Mouse (Mus musculus) forebrain, postnatal 0 days (tissue): ENCODE measurements around the gene Vps26a. TPM values are rescaled to one million over a fixed set of nuclear protein-coding genes. Genes with fewer than 3 reads are reported as not detected.

ENCODE experiments used
- ATAC-seq: fragments of 200-750 bp; cut with Nextera tagmentation; 2 replicates; pipeline ENCODE4 v1.8.0; 2017; ENCODE audit warnings: mild to moderate bottlenecking, moderate library complexity
- DNase-seq: peaks from one replicate; pipeline ENCODE4 v3.0.0-alpha.2; 2015
- H3K27ac ChIP-seq: fragments of 300-500 bp; sonication (generic); 2 replicates; pipeline ENCODE4 v1.5.1; 2014; ENCODE audit warnings: low read depth, mild to moderate bottlenecking, antibody characterized with exemption, low read length, moderate library complexity, mixed read lengths
- H3K27me3 ChIP-seq: fragments of 300-500 bp; sonication (generic); 2 replicates; pipeline ENCODE4 v1.6.1; 2014; ENCODE audit warnings: mild to moderate bottlenecking, low read length, mixed read lengths; ENCODE audit not compliant: insufficient read depth
- H3K36me3 ChIP-seq: fragments of 300-500 bp; sonication (generic); 2 replicates; pipeline ENCODE4 v1.6.1; 2014; ENCODE audit warnings: mild to moderate bottlenecking, moderate library complexity; ENCODE audit not compliant: insufficient read depth
- H3K4me1 ChIP-seq: fragments of 300-500 bp; sonication (generic); 2 replicates; pipeline ENCODE4 v1.6.1; 2014; ENCODE audit warnings: antibody characterized with exemption; ENCODE audit not compliant: insufficient read depth
- H3K4me2 ChIP-seq: fragments of 300-500 bp; sonication (generic); 2 replicates; pipeline ENCODE4 v1.6.1; 2014; ENCODE audit warnings: low read depth, mild to moderate bottlenecking, moderate library complexity
- H3K4me3 ChIP-seq: fragments of 300-500 bp; sonication (generic); 2 replicates; pipeline ENCODE4 v1.5.1; 2014; ENCODE audit warnings: low read depth, low read length, mixed read lengths
- H3K9ac ChIP-seq: fragments of 300-500 bp; sonication (generic); 2 replicates; pipeline ENCODE4 v1.6.1; 2014; ENCODE audit warnings: mild to moderate bottlenecking
- H3K9me3 ChIP-seq: fragments of 300-500 bp; sonication (generic); 2 replicates; pipeline ENCODE4 v1.6.1; 2016; ENCODE audit warnings: low read length
- CTCF ChIP-seq: sonication (generic); IDR thresholded peaks from 2 replicates; pipeline ENCODE4 v1.5.1; 2016; ENCODE audit warnings: antibody characterized with exemption, control low read depth, low read depth
- WGBS: fragments of 180-500 bp; shearing (Covaris S2); extraction: QIAGEN DNeasy Blood & Tissue Kit; methylation state at CpG from one replicate; pipeline ENCODE4 v1.1.7; 2014; 5-methylcytosine and 5-hydroxymethylcytosine counted together
- polyA plus RNA-seq: library from polyadenylated mRNA; unstranded; fragments of >200 nt; fragmentation: Nextera tagmentation; extraction: Ambion mirVana; gene quantifications from 2 replicates; pipeline ENCODE4 v1.2.1, GENCODE M21; 2015
- total RNA-seq: library from RNA; depleted of rRNA; stranded (reverse); fragments of >200 nt; gene quantifications from 2 replicates; pipeline ENCODE4 v1.2.3, GENCODE M21; 2014; rRNA removed

Vps26a gene
- total and polyA plus RNA-seq, 2 experiments from 2014 or later: 45.7 to 52.1 TPM

- Histone ChIP-seq H3K9ac (no peak overlapping the region), H3K4me2 (no peak overlapping the region)
Measured at GRCm38 (mm10) chr10:62419422-62419821, 67.2 kb downstream of the Vps26a start.

GRCm38 (mm10) chr10:62418831-62419356 is 67.7 kb downstream of the Vps26a start:
- no peak for TF ChIP-seq CTCF
- Histone ChIP-seq H3K27me3 (no peaks in the 10 kb centered on the region), H3K4me3 (no peak overlapping the region), H3K27ac (no peak overlapping the region), H3K4me2 (no peak overlapping the region), H3K36me3 (no peaks in the 10 kb centered on the region), H3K4me1 (no peaks in the 10 kb centered on the region), H3K9ac (no peak overlapping the region), H3K9me3 (no peaks in the 10 kb centered on the region)
- ATAC-seq (no peak), DNase-seq (no peak)
- 54% methylated on average over 7 of the region's 7 CpGs for WGBS

More at GRCm38 (mm10) chr10:62419422-62419821, 67.2 kb downstream of the Vps26a start:
- Histone ChIP-seq H3K27ac (no peak overlapping the region), H3K36me3 (no peaks in the 10 kb centered on the region), H3K4me1 (no peaks in the 10 kb centered on the region), H3K27me3 (no peaks in the 10 kb centered on the region), H3K4me3 (no peak overlapping the region), H3K9me3 (no peaks in the 10 kb centered on the region)
- no peak for ATAC-seq
- no peak for DNase-seq
- TF ChIP-seq CTCF: no peak
- 85% methylated on average over 5 of the region's 5 CpGs for WGBS

- H3K4me3 ChIP-seq: no peak overlapping the region
- no peaks in the 10 kb centered on the region; the same call in 1 of the 2 replicates for H3K27me3 ChIP-seq
- H3K36me3 ChIP-seq: no peaks in the 10 kb centered on the region
- H3K9ac ChIP-seq: no peak overlapping the region
- 52% methylated on average over 4 of the region's 4 CpGs for WGBS
- H3K27ac ChIP-seq: no peak overlapping the region
- no peak for TF ChIP-seq CTCF
- no peak for DNase-seq
- ATAC-seq: no peak
- H3K9me3 ChIP-seq: no peaks in the 10 kb centered on the region
- H3K4me1 ChIP-seq: no peaks in the 10 kb centered on the region
- H3K4me2 ChIP-seq: no peak overlapping the region
Measured at GRCm38 (mm10) chr10:62413606-62413982, 73.0 kb downstream of the Vps26a start.

GRCm38 (mm10) chr10:62412906-62413605 is 73.5 kb downstream of the Vps26a start:
- H3K27ac ChIP-seq: no peak overlapping the region

DNA sequence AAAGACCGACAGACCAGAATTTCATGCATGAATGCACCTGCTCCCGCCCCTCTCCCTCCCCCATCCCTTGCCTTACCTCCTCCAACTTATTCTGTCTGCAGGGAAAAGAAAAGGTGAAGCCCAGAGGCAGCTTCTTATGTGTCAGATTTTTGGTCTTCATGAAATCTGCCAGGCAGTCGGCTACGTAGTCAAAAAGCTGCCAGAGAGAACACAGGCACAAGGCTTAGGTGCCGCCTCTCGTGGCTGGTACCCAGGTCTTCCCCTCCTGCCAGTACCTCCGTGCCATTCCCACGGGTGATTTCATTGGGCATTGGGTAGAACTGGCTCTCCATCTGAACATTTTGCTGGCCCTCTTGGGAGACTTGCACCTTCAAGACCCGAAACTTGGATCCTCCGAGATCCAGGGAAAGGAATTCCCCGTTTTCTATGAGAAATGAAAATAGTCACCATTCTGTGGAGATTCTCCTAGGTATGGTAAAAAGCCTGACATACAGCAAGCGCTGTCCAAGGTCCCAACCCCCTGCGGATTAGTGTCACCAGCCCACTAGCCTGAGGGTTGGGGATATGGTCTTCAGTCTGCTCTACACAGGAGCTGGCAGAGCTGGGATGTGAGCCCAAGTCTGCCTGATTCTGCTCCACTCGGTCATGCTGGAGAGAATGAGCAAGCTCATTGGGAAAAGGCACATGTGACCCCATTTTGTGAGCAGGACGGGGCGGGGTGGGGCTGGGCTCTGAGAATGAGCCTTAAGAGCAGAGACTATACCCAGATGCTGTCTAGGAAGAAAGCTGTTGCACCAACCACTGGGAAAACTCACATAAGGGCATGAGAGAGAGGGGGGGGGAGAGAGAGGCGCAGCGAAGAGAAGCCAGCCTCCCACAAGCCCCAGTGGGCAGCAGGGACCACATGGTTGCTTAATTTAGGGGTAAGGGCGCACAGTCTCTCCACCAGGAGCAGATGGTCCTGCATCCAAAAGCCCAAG is 74.9 kb downstream of the Vps26a start:
- H3K9ac ChIP-seq: no peak overlapping the region
- no peak for DNase-seq

More at GRCm38 (mm10) chr10:62412906-62413605, 73.5 kb downstream of the Vps26a start:
- no peaks in the 10 kb centered on the region for H3K9me3 ChIP-seq
- 36% methylated on average over 8 of the region's 8 CpGs for WGBS
- no peaks in the 10 kb centered on the region for H3K4me1 ChIP-seq
- no peak overlapping the region for H3K9ac ChIP-seq
- no peak overlapping the region for H3K4me3 ChIP-seq
- ATAC-seq: no peak
- H3K4me2 ChIP-seq: no peak overlapping the region
- no peaks in the 10 kb centered on the region for H3K36me3 ChIP-seq
- H3K27me3 ChIP-seq: no peaks in the 10 kb centered on the region; the same call in 1 of the 2 replicates
- no peak for DNase-seq
- no peak for TF ChIP-seq CTCF

GRCm38 (mm10) chr10:62410943-62411342 is 75.7 kb downstream of the Vps26a start:
- Histone ChIP-seq H3K4me1 (no peaks in the 10 kb centered on the region), H3K4me3 (no peak overlapping the region), H3K9me3 (no peaks in the 10 kb centered on the region), H3K27ac (no peak overlapping the region), H3K27me3 (no peaks in the 10 kb centered on the region; the same call in 1 of the 2 replicates), H3K9ac (no peak overlapping the region), H3K36me3 (no peaks in the 10 kb centered on the region), H3K4me2 (no peak overlapping the region)
- DNase-seq (peak; percentile 76), ATAC-seq (peak; percentile 78)
- 11% methylated on average over 5 of the region's 5 CpGs for WGBS
- TF ChIP-seq CTCF: peak; percentile 84

More for the DNA sequence above, 74.9 kb downstream of the Vps26a start:
- no peak overlapping the region for H3K27ac ChIP-seq
- WGBS: 67% methylated on average over 19 of the region's 19 CpGs
- ATAC-seq: no peak
- H3K9me3 ChIP-seq: no peaks in the 10 kb centered on the region
- H3K4me3 ChIP-seq: no peak overlapping the region
- TF ChIP-seq CTCF: no peak
- no peaks in the 10 kb centered on the region for H3K4me1 ChIP-seq
- no peaks in the 10 kb centered on the region; the same call in 1 of the 2 replicates for H3K27me3 ChIP-seq
- H3K36me3 ChIP-seq: no peaks in the 10 kb centered on the region
- H3K4me2 ChIP-seq: no peak overlapping the region

Other genes with a start within 250 kb of the Vps26a start
- gene Tacr2, start 234.4 kb downstream of the Vps26a start, total RNA-seq: not detected in 2 replicates
- not detected in 2 replicates for gene Tacr2, start 234.4 kb downstream of the Vps26a start, polyA plus RNA-seq
- gene Hk1, start 106.9 kb downstream of the Vps26a start, total RNA-seq: 86.2 and 90.1 TPM in 2 replicates
- gene Hk1, start 106.9 kb downstream of the Vps26a start, polyA plus RNA-seq: 109 and 140 TPM in 2 replicates
- 0.23 and 0.57 TPM in 2 replicates for gene Hkdc1, start 64.3 kb downstream of the Vps26a start, total RNA-seq
- 0.31 and 0.33 TPM in 2 replicates for gene Hkdc1, start 64.3 kb downstream of the Vps26a start, polyA plus RNA-seq
- 2.0 and 2.2 TPM in 2 replicates for gene 4930507D05Rik, start 37.3 kb downstream of the Vps26a start, total RNA-seq
- gene 4930507D05Rik, start 37.3 kb downstream of the Vps26a start, polyA plus RNA-seq: 0.98 and 1.5 TPM in 2 replicates
- 23.5 and 26.0 TPM in 2 replicates for gene Supv3l1, start 37.1 kb downstream of the Vps26a start, total RNA-seq
- 13.2 and 15.8 TPM in 2 replicates for gene Supv3l1, start 37.1 kb downstream of the Vps26a start, polyA plus RNA-seq
- 12.8 and 17.4 TPM in 2 replicates for gene Srgn, start 40.6 kb upstream of the Vps26a start, total RNA-seq
- 19.8 and 19.9 TPM in 2 replicates for gene Srgn, start 40.6 kb upstream of the Vps26a start, polyA plus RNA-seq
- 95.5 and 100 TPM in 2 replicates for gene Kif1bp, start 91.7 kb upstream of the Vps26a start, total RNA-seq
- 67.8 and 78.9 TPM in 2 replicates for gene Kif1bp, start 91.7 kb upstream of the Vps26a start, polyA plus RNA-seq
- gene Ddx21, start 115.5 kb upstream of the Vps26a start, total RNA-seq: 24.2 and 30.7 TPM in 2 replicates
- 10.4 and 11.1 TPM in 2 replicates for gene Ddx21, start 115.5 kb upstream of the Vps26a start, polyA plus RNA-seq
- 77.4 and 91.0 TPM in 2 replicates for gene Ddx50, start 164.4 kb upstream of the Vps26a start, total RNA-seq
- gene Ddx50, start 164.4 kb upstream of the Vps26a start, polyA plus RNA-seq: 73.1 and 74.5 TPM in 2 replicates
- 4.3 and 6.1 TPM in 2 replicates for gene Stox1, start 239.3 kb upstream of the Vps26a start, total RNA-seq
- 3.9 and 6.9 TPM in 2 replicates for gene Stox1, start 239.3 kb upstream of the Vps26a start, polyA plus RNA-seq